Mouse (Mus musculus) stomach, embryonic 14.5 days (tissue): ENCODE measurements at regions not wholly inside any gene's neighbourhood (a gene's known extent, or its start where the extent isn't known, plus 50 kb on each side); places are given as distances from the start of the nearest gene placed in this dataset.

Experiments used
- ATAC-seq: fragments of 200-750 bp; cut with Nextera tagmentation; 2 replicates; pipeline ENCODE4 v1.8.0; 2017; ENCODE audit warnings: low read depth, moderate TSS enrichment; ENCODE audit not compliant: insufficient number of reproducible peaks, insufficient read depth, low FRiP score
- H3K27ac ChIP-seq: fragments of 300-500 bp; sonication (generic); 2 replicates; pipeline ENCODE4 v1.5.1; 2014; ENCODE audit warnings: mild to moderate bottlenecking, low read length, moderate library complexity, mixed read lengths
- H3K27me3 ChIP-seq: fragments of 300-500 bp; sonication (generic); 2 replicates; pipeline ENCODE4 v1.6.1; 2014; ENCODE audit warnings: low read length, control low read depth, mixed read lengths; ENCODE audit not compliant: control insufficient read depth, insufficient read depth
- H3K36me3 ChIP-seq: fragments of 300-500 bp; sonication (generic); 2 replicates; pipeline ENCODE4 v1.6.1; 2014; ENCODE audit warnings: mild to moderate bottlenecking, control low read depth, low read length, moderate library complexity, mixed read lengths; ENCODE audit not compliant: control insufficient read depth, insufficient read depth
- H3K4me1 ChIP-seq: fragments of 300-500 bp; sonication (generic); 2 replicates; pipeline ENCODE4 v1.6.1; 2014; ENCODE audit warnings: low read length, control low read depth, mixed read lengths; ENCODE audit not compliant: control insufficient read depth, insufficient read depth
- H3K4me2 ChIP-seq: fragments of 300-500 bp; sonication (generic); replicated peaks from 2 replicates; pipeline ENCODE4 v1.6.1; 2014; ENCODE audit warnings: low read depth, low read length, control low read depth
- H3K4me3 ChIP-seq: fragments of 300-500 bp; sonication (generic); 2 replicates; pipeline ENCODE4 v1.5.1; 2014; ENCODE audit warnings: low read depth, low read length, control low read depth
- H3K9ac ChIP-seq: fragments of 300-500 bp; sonication (generic); replicated peaks from 2 replicates; pipeline ENCODE4 v1.6.1; 2014; ENCODE audit warnings: low read depth, mild to moderate bottlenecking, control low read depth, low read length, moderate library complexity, mixed read lengths
- H3K9me3 ChIP-seq: fragments of 300-500 bp; sonication (generic); 2 replicates; pipeline ENCODE4 v1.6.1; 2016; ENCODE audit warnings: low read depth, low read length, control low read depth; ENCODE audit not compliant: control insufficient read depth
- WGBS: fragments of 180-500 bp; shearing (Covaris S2); extraction: QIAGEN DNeasy Blood & Tissue Kit; methylation state at CpG from one replicate; pipeline ENCODE4 v1.1.7; 2014; 5-methylcytosine and 5-hydroxymethylcytosine counted together

GRCm38 (mm10) chr12:77928729-77929128, 265.3 kb upstream of the Gm6657 start:
- WGBS, result 66% methylated on average over 4 of the region's 4 CpGs
- H3K9me3 ChIP-seq, result no peaks in the 10 kb centered on the region
- H3K4me3 ChIP-seq, result no peak overlapping the region
- H3K4me2 ChIP-seq, result no peak overlapping the region
- H3K4me1 ChIP-seq, result no peaks in the 10 kb centered on the region
- no peak overlapping the region for H3K9ac ChIP-seq
- ATAC-seq, result no peak
- H3K27me3 ChIP-seq, result no peaks in the 10 kb centered on the region
- H3K27ac ChIP-seq, result no peak overlapping the region
- H3K36me3 ChIP-seq, result no peaks in the 10 kb centered on the region

DNA sequence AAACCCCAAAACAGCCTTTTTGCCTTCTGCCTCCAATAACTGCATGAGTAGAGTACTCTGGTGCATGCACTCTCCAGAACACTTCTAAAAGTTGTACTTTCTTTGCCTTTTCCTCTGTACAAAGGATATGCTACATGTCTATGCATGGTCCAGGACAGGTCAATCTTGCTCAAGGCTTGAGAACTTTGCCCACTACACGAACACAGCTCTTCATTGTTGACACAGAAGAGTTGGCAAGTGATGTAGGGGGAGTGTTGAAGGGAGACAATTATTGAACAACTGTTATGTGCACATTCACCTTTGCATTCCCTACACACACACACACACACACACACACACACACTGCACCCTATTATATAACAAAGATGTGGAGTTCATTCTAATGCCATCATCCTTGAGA, 264.5 kb upstream of the Gm6657 start:
- Histone ChIP-seq H3K4me3 (no peak overlapping the region), H3K27ac (no peak overlapping the region), H3K4me1 (no peaks in the 10 kb centered on the region), H3K4me2 (no peak overlapping the region), H3K36me3 (no peaks in the 10 kb centered on the region), H3K9ac (no peak overlapping the region), H3K27me3 (no peaks in the 10 kb centered on the region), H3K9me3 (no peaks in the 10 kb centered on the region)
- WGBS, result 65% methylated on average over 1 of the region's 1 CpGs
- no peak for ATAC-seq

- H3K27me3 ChIP-seq, result no peaks in the 10 kb centered on the region
- no peaks in the 10 kb centered on the region for H3K36me3 ChIP-seq
- H3K9me3 ChIP-seq, result no peaks in the 10 kb centered on the region
- no peak overlapping the region for H3K9ac ChIP-seq
- H3K4me2 ChIP-seq, result no peak overlapping the region
- no peak overlapping the region for H3K27ac ChIP-seq
- H3K4me3 ChIP-seq, result no peak overlapping the region
- no peaks in the 10 kb centered on the region for H3K4me1 ChIP-seq
- no peak for ATAC-seq
- WGBS, result 76% methylated on average over 8 of the region's 8 CpGs
Measured at GRCm38 (mm10) chr12:77943960-77944359, 250.1 kb upstream of the Gm6657 start.

- Histone ChIP-seq H3K4me2 (peak overlapping the region; percentile 49), H3K9ac (no peak overlapping the region), H3K4me1 (no peaks in the 10 kb centered on the region), H3K36me3 (no peaks in the 10 kb centered on the region), H3K9me3 (no peaks in the 10 kb centered on the region), H3K27ac (peak overlapping the region; percentile 10; the same call in 1 of the 2 replicates), H3K4me3 (peak overlapping the region; percentile 25; the same call in 1 of the 2 replicates), H3K27me3 (no peaks in the 10 kb centered on the region)
- ATAC-seq, result peak; percentile 74; the same call in 1 of the 2 replicates
- 12% methylated on average over 16 of the region's 16 CpGs for WGBS
Measured at GRCm38 (mm10) chr12:77949474-77950017, 244.5 kb upstream of the Gm6657 start.

GRCm38 (mm10) chr12:77952492-77952891, 241.6 kb upstream of the Gm6657 start:
- WGBS, result 28% methylated on average over 2 of the region's 2 CpGs
- Histone ChIP-seq H3K4me1 (no peaks in the 10 kb centered on the region), H3K9me3 (no peaks in the 10 kb centered on the region), H3K27ac (no peak overlapping the region), H3K27me3 (no peaks in the 10 kb centered on the region), H3K4me2 (no peak overlapping the region), H3K9ac (no peak overlapping the region), H3K4me3 (no peak overlapping the region), H3K36me3 (no peaks in the 10 kb centered on the region)
- ATAC-seq, result no peak

DNA sequence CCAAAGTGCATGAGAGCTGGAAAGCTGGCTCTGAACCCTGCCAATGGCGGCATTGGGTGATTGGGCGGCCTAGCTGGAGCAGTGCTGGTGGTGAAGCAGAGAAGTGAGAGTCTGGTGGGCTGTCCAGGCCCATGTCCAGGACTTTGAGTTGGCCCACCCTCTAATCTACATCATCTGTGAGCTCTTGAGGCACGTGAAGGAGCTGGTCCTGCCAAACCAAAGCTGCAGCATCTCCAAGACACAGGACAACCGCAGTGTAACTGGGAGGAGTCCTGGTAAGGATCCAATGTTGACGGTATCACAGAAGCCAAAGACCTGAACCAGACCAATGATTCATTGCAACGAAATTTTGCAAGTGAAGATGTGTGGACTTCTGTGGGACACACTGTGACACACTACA, 231.4 kb upstream of the Gm6657 start:
- H3K9ac ChIP-seq, result no peak overlapping the region
- H3K4me2 ChIP-seq, result no peak overlapping the region
- no peaks in the 10 kb centered on the region for H3K27me3 ChIP-seq
- H3K4me1 ChIP-seq, result no peaks in the 10 kb centered on the region
- H3K9me3 ChIP-seq, result no peaks in the 10 kb centered on the region; the same call in 1 of the 2 replicates
- 80% methylated on average over 6 of the region's 6 CpGs for WGBS
- H3K4me3 ChIP-seq, result no peak overlapping the region
- no peaks in the 10 kb centered on the region for H3K36me3 ChIP-seq
- H3K27ac ChIP-seq, result no peak overlapping the region
- no peak for ATAC-seq

- Histone ChIP-seq H3K27me3 (no peaks in the 10 kb centered on the region), H3K9ac (no peak overlapping the region), H3K4me1 (no peaks in the 10 kb centered on the region), H3K4me2 (no peak overlapping the region), H3K4me3 (no peak overlapping the region), H3K36me3 (no peaks in the 10 kb centered on the region), H3K9me3 (no peaks in the 10 kb centered on the region; the same call in 1 of the 2 replicates), H3K27ac (no peak overlapping the region)
- no peak for ATAC-seq
- WGBS, result 45% methylated on average over 3 of the region's 3 CpGs
Measured at GRCm38 (mm10) chr12:77968543-77968942, 225.5 kb upstream of the Gm6657 start.

DNA sequence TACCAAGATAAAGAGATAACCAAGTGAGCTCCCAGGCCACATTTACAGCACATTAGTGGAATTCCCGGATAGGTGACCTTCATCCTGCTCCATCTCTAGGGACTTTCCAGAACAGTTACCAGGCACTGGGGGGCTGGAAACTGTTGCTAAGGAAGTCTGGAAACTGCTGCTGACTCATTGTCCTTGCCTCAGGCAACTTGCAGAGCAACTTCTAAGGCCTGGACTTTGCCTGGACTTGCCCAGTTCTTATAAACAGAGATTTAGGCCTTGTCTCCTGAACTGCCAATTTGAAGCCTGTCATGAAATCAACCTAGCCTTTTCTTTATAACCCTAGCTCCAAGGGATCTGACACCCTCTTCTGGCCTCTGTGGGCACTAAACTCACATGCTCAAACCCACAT, 224.0 kb upstream of the Gm6657 start:
- Histone ChIP-seq H3K4me1 (no peaks in the 10 kb centered on the region), H3K27me3 (no peaks in the 10 kb centered on the region), H3K36me3 (no peaks in the 10 kb centered on the region), H3K9me3 (no peaks in the 10 kb centered on the region; the same call in 1 of the 2 replicates), H3K9ac (no peak overlapping the region), H3K4me3 (no peak overlapping the region), H3K27ac (no peak overlapping the region), H3K4me2 (no peak overlapping the region)
- no peak for ATAC-seq
- 76% methylated on average over 1 of the region's 1 CpGs for WGBS

- H3K9ac ChIP-seq, result no peak overlapping the region
- H3K4me1 ChIP-seq, result no peaks in the 10 kb centered on the region
- H3K4me2 ChIP-seq, result no peak overlapping the region
- H3K4me3 ChIP-seq, result no peak overlapping the region
- H3K36me3 ChIP-seq, result no peaks in the 10 kb centered on the region
- no peaks in the 10 kb centered on the region for H3K9me3 ChIP-seq
- H3K27me3 ChIP-seq, result no peaks in the 10 kb centered on the region
- ATAC-seq, result no peak
- WGBS, result 26% methylated on average over 4 of the region's 4 CpGs
- H3K27ac ChIP-seq, result no peak overlapping the region
Measured at GRCm38 (mm10) chr12:77972165-77972564, 221.9 kb upstream of the Gm6657 start.
